Mouse (Mus musculus) liver, adult 2 months (tissue): ENCODE data around the gene Ube2v1.

Experiments
- CTCF ChIP-seq: fragments of 200-500 bp; IDR thresholded peaks from 2 replicates; pipeline ENCODE4 v1.5.1; 2011; ENCODE audit warnings: low read depth, low read length, control low read depth
- POLR2A ChIP-seq: fragments of 200-500 bp; IDR thresholded peaks from 2 replicates; pipeline ENCODE4 v1.6.1; 2011; ENCODE audit warnings: low read length, control low read depth; ENCODE audit not compliant: insufficient read depth; ENCODE audit errors: extremely low read depth

- TF ChIP-seq POLR2A (no peak), CTCF (no peak)
These were observed 7.4 kb downstream of the Ube2v1 start for GRCm38 (mm10) chr2:167624368-167625075.
